Mouse (Mus musculus) stomach, postnatal 0 days (tissue): Measurements from ENCODE around the gene Rnf19b. TPM values are rescaled to one million over a fixed set of nuclear protein-coding genes. Genes with fewer than 3 reads are reported as not detected.
A peak's percentile ranks its signal among the peaks of the same experiment; 100 is the strongest.

Experiments
- ATAC-seq: fragments of 200-750 bp; cut with Nextera tagmentation; 2 replicates; pipeline ENCODE4 v1.8.0; 2017; ENCODE audit not compliant: low FRiP score, low TSS enrichment
- DNase-seq: peaks from one replicate; pipeline ENCODE4 v3.0.0-alpha.2; 2016; ENCODE audit warnings: low spot score
- H3K27ac ChIP-seq: fragments of 300-500 bp; sonication (generic); replicated peaks from 2 replicates; pipeline ENCODE4 v1.5.1; 2014; ENCODE audit warnings: mild to moderate bottlenecking, control low read depth
- H3K27me3 ChIP-seq: fragments of 300-500 bp; sonication (generic); 2 replicates; pipeline ENCODE4 v1.6.1; 2014; ENCODE audit warnings: low read length; ENCODE audit not compliant: control insufficient read depth, insufficient read depth
- H3K36me3 ChIP-seq: fragments of 300-500 bp; sonication (generic); 2 replicates; pipeline ENCODE4 v1.6.1; 2014; ENCODE audit warnings: low read length, mixed read lengths; ENCODE audit not compliant: control insufficient read depth, insufficient read depth
- H3K4me1 ChIP-seq: fragments of 300-500 bp; sonication (generic); replicated peaks from 2 replicates; pipeline ENCODE4 v1.6.1; 2014; ENCODE audit warnings: antibody characterized with exemption; ENCODE audit not compliant: control insufficient read depth, insufficient read depth
- H3K4me2 ChIP-seq: fragments of 300-500 bp; sonication (generic); replicated peaks from 2 replicates; pipeline ENCODE4 v1.6.1; 2014; ENCODE audit warnings: low read depth, mild to moderate bottlenecking, control low read depth, moderate library complexity
- H3K4me3 ChIP-seq: fragments of 300-500 bp; sonication (generic); 2 replicates; pipeline ENCODE4 v1.5.1; 2014; ENCODE audit warnings: low read depth, low read length, control low read depth
- H3K9ac ChIP-seq: fragments of 300-500 bp; sonication (generic); 2 replicates; pipeline ENCODE4 v1.6.1; 2014; ENCODE audit warnings: mild to moderate bottlenecking, low read length, control low read depth, mixed read lengths
- H3K9me3 ChIP-seq: fragments of 300-500 bp; sonication (generic); 2 replicates; pipeline ENCODE4 v1.6.1; 2016; ENCODE audit warnings: low read length; ENCODE audit not compliant: control insufficient read depth
- CTCF ChIP-seq: IDR thresholded peaks from 2 replicates; pipeline ENCODE4 v1.5.1; 2016; ENCODE audit warnings: antibody characterized with exemption, low read depth, mild to moderate bottlenecking, moderate library complexity
- EP300 ChIP-seq: optimal IDR thresholded peaks from 2 replicates; pipeline ENCODE3; 2016; ENCODE audit warnings: antibody characterized with exemption
- WGBS: fragments of 180-500 bp; shearing (Covaris S2); extraction: QIAGEN DNeasy Blood & Tissue Kit; methylation state at CpG from one replicate; pipeline ENCODE4 v1.1.7; 2014; 5-methylcytosine and 5-hydroxymethylcytosine counted together
- polyA plus RNA-seq: library from polyadenylated mRNA; unstranded; fragments of >200 nt; fragmentation: Nextera tagmentation; extraction: Ambion mirVana; gene quantifications from 2 replicates; pipeline ENCODE4 v1.2.1, GENCODE M21; 2015

The Rnf19b gene
- polyA plus RNA-seq, 1 experiment from 2014 or later = 7.0 TPM

GRCm38 (mm10) chr4:129067638-129068415, 9.8 kb downstream of the Rnf19b start:
- no peaks in the 10 kb centered on the region for H3K27me3 ChIP-seq

GRCm38 (mm10) chr4:129068848-129069247, 10.8 kb downstream of the Rnf19b start:
- Histone ChIP-seq H3K4me3 (no peak overlapping the region), H3K4me1 (no peaks in the 10 kb centered on the region), H3K9me3 (no peaks in the 10 kb centered on the region), H3K27me3 (no peaks in the 10 kb centered on the region), H3K4me2 (no peak overlapping the region), H3K36me3 (0 out of 2 replicates have a peak, but pooled peaks cover 4% of the 10 kb centered on the region), H3K9ac (no peak overlapping the region), H3K27ac (no peak overlapping the region)
- no peak for DNase-seq
- ATAC-seq = no peak
- WGBS = 92% methylated on average over 4 of the region's 4 CpGs
- TF ChIP-seq CTCF (no peak), EP300 (no peak)

More at GRCm38 (mm10) chr4:129067638-129068415, 9.8 kb downstream of the Rnf19b start:
- H3K4me1 ChIP-seq = no peaks in the 10 kb centered on the region
- no peaks in the 10 kb centered on the region for H3K9me3 ChIP-seq
- no peaks in the 10 kb centered on the region for H3K36me3 ChIP-seq
- H3K4me2 ChIP-seq = no peak overlapping the region
- ATAC-seq = no peak
- H3K9ac ChIP-seq = no peak overlapping the region
- DNase-seq = no peak
- WGBS = 55% methylated on average over 5 of the region's 5 CpGs
- H3K27ac ChIP-seq = no peak overlapping the region
- TF ChIP-seq CTCF (0 out of 2 replicates have a peak, but pooled peaks have one; percentile 10), EP300 (no peak)
- no peak overlapping the region for H3K4me3 ChIP-seq

- no peaks in the 10 kb centered on the region for H3K4me1 ChIP-seq
- DNase-seq (no peak), ATAC-seq (no peak)
- no peaks in the 10 kb centered on the region for H3K9me3 ChIP-seq
- H3K27me3 ChIP-seq = no peaks in the 10 kb centered on the region
- WGBS = 97% methylated on average over 9 of the region's 9 CpGs
- H3K9ac ChIP-seq = no peak overlapping the region
- no peak overlapping the region for H3K4me3 ChIP-seq
- TF ChIP-seq EP300 = no peak
- TF ChIP-seq CTCF = no peak
- H3K4me2 ChIP-seq = no peak overlapping the region
- no peak overlapping the region for H3K27ac ChIP-seq
- H3K36me3 ChIP-seq = peaks cover 22% of the 10 kb centered on the region
Measured at GRCm38 (mm10) chr4:129079126-129079525, 21.1 kb downstream of the Rnf19b start.

GRCm38 (mm10) chr4:129081041-129081440, 23.0 kb downstream of the Rnf19b start:
- Histone ChIP-seq H3K27ac (peak overlapping the region; percentile 37; the same call in 1 of the 2 replicates), H3K9ac (no peak overlapping the region), H3K36me3 (peaks cover 22% of the 10 kb centered on the region), H3K9me3 (no peaks in the 10 kb centered on the region), H3K4me1 (no peaks in the 10 kb centered on the region), H3K4me2 (no peak overlapping the region), H3K27me3 (no peaks in the 10 kb centered on the region), H3K4me3 (no peak overlapping the region)
- WGBS = 87% methylated on average over 7 of the region's 7 CpGs
- ATAC-seq (no peak), DNase-seq (no peak)
- TF ChIP-seq EP300 (no peak), CTCF (no peak)

- WGBS = 62% methylated on average over 6 of the region's 6 CpGs
- Histone ChIP-seq H3K27ac (peak overlapping the region; percentile 37), H3K4me1 (no peaks in the 10 kb centered on the region), H3K4me3 (no peak overlapping the region), H3K4me2 (no peak overlapping the region), H3K36me3 (peaks cover 22% of the 10 kb centered on the region), H3K27me3 (no peaks in the 10 kb centered on the region), H3K9me3 (no peaks in the 10 kb centered on the region), H3K9ac (no peak overlapping the region)
- peak; percentile 22 for DNase-seq
- peak; percentile 50 for ATAC-seq
- TF ChIP-seq EP300 (no peak), CTCF (no peak)
Measured at GRCm38 (mm10) chr4:129081512-129081911, 23.4 kb downstream of the Rnf19b start.

GRCm38 (mm10) chr4:129081939-129082338, 23.9 kb downstream of the Rnf19b start:
- Histone ChIP-seq H3K4me2 (no peak overlapping the region), H3K9me3 (no peaks in the 10 kb centered on the region), H3K36me3 (peaks cover 19% of the 10 kb centered on the region), H3K27me3 (no peaks in the 10 kb centered on the region), H3K9ac (no peak overlapping the region), H3K27ac (peak overlapping the region; percentile 37), H3K4me1 (no peaks in the 10 kb centered on the region), H3K4me3 (no peak overlapping the region)
- 55% methylated on average over 3 of the region's 3 CpGs for WGBS
- ATAC-seq (peak; percentile 76), DNase-seq (peak; percentile 54)
- TF ChIP-seq EP300 (no peak), CTCF (no peak)
